Mouse (Mus musculus) common myeloid progenitor, adult 5-6 weeks (primary cell): ENCODE data around the gene Myo3a. TPM values are rescaled to one million over a fixed set of nuclear protein-coding genes. Genes with fewer than 3 reads are reported as not detected.

Source experiments
- ATAC-seq: replicated peaks from 2 replicates; pipeline ENCODE4 v1.8.0; 2016; ENCODE audit warnings: low read depth, mild to moderate bottlenecking, moderate TSS enrichment, inconsistent platforms; ENCODE audit not compliant: poor library complexity, severe bottlenecking
- total RNA-seq: library from RNA; stranded (forward); fragments of 200-1000, 187-1606 nt; gene quantifications from 2 replicates; pipeline ENCODE4 v1.2.3, GENCODE M21; 2017

The Myo3a gene
- total RNA-seq, 1 experiment from 2014 or later: not detected

DNA sequence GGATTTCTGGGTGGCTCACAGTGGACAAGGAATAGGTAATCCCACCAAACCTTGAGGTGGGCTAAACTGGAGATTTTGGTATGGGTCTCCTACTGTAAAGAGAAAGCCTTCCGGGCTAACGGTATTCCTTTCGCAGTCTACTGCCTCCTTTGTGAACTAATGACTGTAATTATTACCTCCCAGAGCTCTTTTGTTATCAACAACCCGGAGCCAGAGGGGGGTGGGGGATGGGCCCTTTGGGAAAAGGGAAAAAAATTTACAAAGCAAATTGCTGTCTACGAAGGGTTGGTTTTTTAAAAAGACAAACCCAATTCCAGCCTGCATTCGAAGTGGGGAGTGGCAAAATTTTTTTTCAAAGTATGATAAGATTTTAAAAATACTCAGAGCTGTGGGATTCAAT lies 392.7 kb downstream of the Myo3a start:
- no peak for ATAC-seq

DNA sequence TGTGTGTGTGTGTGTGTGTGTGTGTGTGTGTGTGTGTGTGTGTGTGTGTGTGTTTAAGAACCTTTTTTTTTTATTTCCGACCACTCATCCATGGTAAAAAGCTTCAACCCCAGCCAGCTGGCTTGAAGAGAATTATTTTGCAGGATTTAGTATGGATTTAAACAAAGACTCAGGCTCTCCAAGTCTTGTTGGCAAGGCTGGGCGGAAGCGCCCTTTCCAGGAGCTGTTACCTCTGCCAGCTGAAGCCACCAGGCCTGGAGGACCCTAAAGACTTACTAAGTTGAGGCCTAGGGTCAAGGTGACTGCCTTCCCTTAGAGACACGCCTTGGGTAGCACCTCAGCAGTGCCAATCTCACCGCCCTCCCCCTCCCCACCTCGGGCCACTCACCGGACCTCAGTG lies 393.2 kb downstream of the Myo3a start:
- ATAC-seq: no peak

DNA sequence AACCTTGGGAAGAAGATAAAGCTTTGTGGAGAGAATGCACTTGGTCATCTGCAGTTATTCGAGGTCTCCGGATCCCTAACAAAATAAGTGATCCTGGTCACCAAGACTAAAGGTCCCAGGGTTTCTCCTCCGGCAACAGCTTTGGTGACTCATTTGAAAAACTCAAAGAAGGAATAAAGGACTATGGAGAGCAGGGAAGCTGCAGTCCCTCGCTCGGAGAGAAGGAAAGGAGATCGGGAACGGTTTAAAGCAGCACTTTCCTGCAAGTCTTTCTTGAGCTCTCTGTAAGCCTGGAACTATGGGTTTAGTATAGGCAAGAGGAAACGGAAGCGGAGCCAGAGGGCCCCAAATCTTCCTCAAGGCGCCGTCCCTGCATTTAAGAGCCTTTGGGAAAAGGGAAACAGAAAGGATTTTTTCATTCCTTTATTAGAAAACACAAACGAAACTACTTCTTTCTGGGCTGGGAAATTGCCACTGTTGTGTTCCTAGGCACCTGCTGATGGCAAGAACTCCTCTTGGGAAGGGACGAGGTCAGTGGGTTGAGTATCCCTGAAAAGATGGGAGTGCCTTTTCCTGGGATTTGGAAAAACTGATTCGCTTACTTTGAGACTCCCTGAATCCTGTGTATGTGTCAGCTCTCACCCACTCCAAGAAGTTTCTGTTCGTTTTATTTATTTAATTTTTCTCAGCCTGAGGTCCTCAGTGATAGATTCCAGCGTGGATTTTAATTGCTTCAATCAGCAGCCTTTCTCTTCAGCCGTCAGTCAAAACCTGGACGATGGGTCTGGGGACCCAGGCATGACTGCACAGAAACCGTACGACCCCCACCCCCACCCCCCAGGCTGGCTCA lies 393.9 kb downstream of the Myo3a start:
- ATAC-seq: no peak

DNA sequence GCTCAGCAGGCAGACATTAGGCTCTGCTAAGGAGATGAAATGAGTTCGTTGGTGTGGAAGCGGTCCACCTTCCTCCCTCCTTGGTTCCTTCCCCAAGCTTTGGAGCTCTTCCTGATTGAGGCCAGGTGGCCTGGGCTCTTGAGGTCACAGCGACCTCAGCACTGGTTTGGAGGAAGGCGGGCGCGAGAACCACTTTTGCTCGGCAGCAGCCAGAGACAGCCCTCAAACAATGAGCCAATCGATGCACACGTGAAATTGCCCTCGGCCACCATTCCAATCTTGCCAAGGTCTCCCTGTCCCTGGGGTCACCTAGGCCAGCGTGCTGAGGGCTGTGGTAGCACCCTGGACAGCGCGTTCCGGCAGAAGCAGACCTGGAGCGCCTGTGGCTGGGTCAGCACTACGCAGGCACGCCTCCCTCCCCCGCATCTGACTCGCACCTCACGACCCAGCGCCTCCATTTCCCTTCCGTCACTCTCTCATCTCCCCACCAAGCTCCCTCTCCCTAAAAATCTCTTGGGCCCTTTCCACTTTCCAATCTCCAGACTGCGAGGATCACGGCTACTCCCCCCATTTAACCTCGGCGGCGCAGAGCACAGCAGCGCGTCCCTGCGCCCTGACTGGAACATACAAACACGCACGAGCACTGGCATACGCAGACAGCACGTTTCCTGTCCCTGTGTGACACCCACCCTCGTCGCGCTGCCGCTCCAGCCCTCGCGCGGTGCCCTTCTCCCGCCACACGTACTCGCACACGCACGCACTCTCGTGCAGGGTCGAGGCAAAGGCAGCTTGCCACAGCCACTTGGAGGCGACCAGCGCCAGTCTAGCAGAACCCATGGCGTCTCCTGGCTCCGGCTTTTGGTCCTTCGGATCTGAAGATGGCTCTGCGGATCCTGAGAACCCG lies 394.8 kb downstream of the Myo3a start, which contains the start of gene Gad2:
Gene Gad2 (plus strand): TSS at position 378 of the 904 bp plus-strand sequence.
- peak; percentile 72 for ATAC-seq

DNA sequence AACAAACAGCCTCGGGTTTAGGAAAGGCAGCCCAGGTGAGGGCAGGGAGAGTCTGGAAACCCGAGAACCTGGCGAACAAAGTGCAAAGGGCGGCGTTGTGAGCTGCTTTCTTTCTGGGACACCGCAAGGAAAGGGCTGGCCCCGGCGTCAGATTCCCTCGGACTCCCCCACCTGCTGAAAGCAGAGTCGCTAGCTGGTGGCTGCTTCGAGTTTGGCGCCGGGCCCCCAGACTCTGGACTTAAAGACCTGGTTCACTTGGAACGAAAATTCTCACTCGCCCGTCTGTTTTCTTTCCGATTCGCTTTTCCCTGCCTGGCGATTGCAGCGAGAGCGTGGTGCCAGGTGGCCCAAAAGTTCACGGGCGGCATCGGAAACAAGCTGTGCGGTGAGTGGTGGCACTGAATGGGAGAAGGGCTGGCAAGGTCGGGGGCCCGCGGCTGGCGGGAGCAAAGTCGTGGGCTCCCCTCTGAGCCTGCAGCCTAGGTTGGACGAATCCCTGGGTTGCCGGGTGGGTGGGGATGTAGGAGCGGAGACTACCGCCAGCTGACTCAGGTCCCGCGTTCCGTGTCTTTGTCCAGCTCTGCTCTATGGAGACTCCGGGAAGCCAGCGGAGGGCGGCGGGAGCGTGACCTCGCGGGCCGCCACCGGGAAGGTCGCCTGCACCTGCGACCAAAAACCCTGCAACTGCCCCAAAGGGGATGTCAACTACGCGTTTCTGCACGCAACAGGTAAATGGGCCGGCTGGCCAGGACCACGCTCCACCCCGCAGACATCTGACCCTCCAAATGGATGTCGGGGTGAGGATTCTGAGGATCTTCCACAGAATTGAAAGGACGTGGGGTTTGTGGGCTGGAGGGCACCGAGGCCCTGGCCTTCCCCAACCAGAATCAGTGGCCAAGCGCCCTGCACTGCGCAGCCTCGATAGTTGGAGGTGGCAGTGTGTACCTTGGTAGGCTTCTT lies 396.1 kb downstream of the Myo3a start:
- no peak for ATAC-seq

DNA sequence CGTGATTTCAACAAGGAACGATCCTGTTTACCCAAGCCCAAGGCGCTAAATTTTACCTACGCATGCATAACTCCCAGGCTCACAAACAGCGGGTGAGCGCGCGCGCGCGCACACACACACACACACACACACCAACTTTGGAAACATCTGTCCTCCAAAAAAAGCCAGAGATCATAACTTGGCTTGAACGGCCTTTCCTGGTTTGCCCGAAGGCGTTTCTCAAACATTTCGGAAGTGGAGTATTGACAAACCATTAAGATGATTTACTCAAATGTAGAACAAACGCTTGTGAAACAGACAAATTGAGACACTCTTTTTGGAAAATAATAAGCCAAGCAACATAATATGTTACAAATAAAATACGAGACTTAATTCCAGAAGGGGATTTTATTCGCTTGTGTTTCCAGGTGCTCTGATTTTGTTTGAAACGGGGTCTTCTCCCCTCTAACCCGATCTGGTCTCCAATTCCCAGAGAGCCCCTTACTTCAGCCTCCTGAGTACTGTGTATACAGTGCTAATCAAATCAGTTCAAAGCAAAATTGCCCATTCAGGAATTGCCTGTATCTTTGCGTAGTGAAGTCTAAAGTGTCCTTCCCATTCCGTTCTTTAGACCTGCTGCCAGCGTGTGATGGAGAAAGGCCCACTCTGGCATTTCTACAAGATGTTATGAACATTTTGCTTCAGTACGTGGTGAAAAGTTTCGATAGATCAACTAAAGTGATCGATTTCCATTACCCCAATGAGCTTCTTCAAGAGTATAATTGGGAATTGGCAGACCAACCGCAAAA lies 397.1 kb downstream of the Myo3a start:
- ATAC-seq: no peak

DNA sequence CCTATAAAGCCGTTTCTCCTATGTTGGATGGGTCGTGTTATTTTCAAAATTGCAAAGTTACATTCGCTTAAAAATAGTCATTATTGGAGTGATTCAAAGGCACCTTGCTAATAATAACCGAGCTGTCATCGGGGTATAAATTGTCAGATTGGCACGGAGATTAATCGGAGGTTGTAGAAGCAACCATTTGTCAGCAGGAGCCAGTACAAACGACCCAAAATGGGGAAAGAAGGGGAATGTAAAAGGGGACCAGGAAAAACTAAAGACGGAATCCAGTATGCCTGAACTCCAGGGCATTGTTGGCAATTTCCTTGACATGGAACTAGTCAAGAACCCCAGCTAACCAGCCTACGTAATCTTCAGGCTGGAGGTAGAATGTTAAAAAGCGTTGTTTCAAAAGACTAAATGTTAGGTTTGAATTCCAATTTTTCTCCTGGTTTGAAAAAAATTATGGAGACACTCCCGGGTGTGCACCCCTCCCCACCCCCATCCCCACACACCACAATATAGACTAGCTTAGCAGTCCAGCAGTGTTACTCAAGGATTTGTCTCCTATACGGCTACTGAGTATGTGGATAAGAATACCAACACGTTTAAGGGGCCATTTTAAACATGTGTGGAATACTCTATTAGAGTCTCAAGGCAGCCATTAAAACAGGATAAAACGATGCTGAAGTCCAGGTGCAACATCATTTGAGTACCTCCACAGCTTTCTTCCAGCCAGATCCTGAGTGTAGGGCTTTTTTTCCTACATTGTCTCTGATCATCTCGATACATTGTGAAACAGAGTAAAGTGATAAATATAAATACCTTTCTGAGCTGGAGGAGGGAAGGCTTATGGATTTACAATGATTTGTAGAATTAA lies 398.0 kb downstream of the Myo3a start:
- no peak for ATAC-seq

DNA sequence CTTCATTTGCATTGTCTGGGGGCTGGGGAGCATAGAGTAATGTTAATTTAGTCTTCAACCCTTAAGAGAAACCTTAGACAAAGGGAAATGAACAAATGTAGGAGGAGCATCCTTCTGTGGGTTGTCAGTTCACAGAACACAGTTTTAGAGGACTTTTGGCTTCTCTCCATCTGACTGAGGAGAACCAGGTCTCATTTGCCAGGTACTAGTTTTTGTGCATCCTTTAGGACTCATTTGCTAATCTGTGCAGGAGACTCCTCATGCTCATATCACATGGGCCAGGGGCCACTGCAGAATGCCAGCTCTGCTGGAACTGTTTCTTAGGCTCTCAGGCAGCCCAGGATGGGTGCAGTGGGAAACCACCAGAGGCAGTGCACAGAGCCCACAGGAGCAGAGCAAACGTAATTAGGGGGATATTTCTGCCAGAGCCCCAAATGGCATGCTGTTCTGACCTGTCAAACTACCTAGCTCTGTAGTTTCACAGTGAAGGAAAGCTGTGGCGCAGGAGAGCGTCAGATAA lies 399.9 kb downstream of the Myo3a start:
- no peak for ATAC-seq

DNA sequence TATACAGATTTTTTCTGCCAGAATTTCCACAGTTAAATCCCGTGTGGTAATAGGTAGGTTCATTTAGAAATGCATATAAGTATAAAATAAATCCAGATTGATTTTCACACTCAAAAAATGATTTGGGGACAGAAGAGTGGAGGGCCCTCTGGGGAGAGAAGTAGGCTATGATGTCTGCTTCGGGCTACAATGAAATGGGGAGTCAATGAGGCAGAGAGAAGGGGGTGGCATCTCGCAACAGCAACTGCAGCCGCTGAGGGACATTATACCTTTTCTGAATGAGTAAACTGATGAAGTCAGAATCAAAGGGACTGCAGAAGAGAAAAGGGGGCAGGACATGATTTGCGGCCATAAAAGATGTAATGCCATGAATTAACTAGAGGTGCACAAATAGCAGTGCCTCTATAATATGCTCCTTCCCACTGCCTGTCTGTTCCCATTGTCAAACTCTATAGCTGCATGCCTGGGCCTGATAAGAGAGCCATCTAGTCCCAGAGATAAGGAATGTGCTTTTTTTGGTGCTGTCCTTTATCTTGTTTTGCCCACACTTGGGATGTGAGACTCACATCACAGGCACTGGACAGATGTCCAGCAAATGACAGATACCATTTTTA lies 400.6 kb downstream of the Myo3a start:
- ATAC-seq: no peak

DNA sequence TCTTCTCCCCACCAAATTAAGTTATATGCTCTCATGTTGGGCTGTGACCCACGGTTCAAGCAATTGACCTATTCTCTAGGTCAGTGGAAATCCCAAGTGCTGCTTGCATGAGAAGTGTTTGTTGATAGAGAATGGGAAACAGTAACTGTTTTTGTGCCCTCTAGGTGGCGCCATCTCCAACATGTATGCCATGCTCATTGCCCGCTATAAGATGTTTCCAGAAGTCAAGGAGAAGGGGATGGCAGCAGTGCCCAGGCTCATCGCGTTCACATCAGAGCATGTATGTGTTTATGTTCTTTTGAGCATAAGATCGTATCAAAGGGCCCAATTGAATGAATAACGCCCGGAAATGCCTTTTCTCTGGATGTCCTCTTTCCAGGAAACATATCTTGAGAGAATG lies 407.5 kb downstream of the Myo3a start:
- ATAC-seq: peak; percentile 78

DNA sequence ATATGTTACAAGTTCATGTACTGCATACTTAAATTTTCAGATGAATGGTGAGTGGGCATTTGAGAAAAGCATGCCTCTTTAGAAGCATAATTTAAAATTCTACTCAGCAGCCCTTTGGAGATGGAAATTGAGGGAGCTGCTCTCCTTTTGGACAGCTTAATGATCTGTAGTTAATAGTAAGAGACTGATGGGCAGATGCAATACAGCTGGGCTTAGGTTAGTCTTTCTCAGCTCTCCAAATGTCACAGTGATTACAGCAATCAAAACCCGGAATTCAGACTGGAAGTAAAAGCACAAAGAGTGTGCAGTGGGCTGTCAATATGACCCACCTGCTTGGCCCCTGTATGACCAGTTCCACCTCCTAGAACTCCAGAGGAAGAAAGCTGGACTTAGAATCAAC lies 418.8 kb downstream of the Myo3a start:
- ATAC-seq: no peak

DNA sequence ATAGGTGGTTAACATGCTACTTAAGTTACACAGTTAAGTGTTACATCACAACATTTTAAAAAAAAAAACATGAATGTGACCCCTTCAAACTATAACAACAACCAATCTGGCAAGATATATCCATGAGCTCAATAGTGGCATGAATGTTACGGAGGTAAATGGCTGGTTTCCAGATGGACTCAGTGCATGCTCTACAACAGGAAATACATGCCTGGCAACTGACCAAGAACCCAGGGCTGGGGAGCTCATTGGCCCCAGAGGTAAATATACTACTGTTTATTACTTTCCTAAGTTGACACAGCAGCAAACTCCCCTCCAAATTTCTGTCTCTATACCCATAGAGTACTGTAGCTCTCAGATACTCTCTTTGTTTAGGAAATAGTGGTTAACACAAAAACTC lies 421.1 kb downstream of the Myo3a start:
- ATAC-seq: no peak

DNA sequence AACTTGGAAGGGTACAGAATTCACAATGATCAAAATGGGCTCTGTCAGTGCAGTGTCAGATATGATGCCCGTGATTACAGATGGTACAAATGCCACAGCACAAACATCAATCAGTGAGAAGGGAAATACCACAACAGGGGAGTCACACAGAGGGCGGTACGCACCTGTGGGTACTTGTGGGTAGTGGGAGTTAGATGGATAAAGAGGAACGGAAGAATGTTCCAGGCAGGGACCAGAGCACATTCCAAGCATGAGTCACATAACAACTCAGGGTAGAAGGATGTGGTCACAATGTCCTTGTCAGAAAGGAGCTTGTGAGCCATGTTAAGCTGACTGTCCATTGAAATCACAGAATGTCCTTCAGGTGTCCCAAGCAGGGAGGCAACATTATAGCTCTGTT lies 424.5 kb downstream of the Myo3a start:
- no peak for ATAC-seq

DNA sequence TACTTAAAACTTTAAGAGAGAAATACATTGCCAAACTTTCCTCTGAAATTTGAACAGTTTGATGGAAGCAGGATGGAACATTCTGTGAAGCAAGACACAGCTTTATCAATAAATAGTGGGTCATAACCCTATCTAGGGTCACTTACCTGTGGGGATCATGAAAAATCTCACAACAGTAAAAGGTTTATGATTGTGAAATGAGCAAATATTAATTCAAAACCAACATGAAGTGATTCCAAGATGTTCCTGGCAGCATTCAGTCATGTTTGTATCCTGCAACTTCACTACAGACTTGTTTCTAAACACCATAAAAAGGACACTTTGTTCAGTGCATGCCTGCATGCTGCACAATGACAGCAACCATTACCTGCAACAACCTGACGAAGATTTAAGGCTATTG lies 436.4 kb downstream of the Myo3a start:
- ATAC-seq: no peak
